Mouse (Mus musculus) heart, postnatal 0 days (tissue): ENCODE measurements around the gene Ints12.

Experiments used
- CTCF ChIP-seq: IDR thresholded peaks from 2 replicates; pipeline ENCODE4 v1.5.1; 2016; ENCODE audit warnings: antibody characterized with exemption, control low read depth, low read depth
- EP300 ChIP-seq: IDR thresholded peaks from 2 replicates; pipeline ENCODE4 v1.6.1; 2016; ENCODE audit warnings: antibody characterized with exemption, low read depth

DNA sequence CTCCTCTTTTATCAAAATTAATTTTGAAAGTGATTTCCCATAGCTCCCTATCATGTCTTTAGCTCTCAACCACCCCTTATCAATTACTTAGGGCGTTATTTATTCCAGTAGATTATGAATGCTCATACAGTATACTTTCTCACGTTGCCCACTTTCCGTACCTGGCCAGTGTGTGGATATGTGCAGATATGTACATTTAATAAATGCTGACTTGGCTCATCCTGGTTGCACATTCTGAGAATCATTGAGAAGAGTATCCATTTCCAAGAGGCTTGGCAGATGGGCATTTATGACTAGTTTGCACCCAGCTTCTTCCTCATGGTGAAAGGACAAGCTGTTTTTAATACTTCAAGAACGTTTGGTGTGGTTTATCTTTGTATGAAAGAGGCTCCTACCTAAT lies 18.2 kb downstream of the Ints12 start:
- TF ChIP-seq CTCF: no peak
- no peak for TF ChIP-seq EP300
